Mouse (Mus musculus) testis, adult 10 weeks (tissue): Measurements from ENCODE around the gene Shd. TPM values are rescaled to one million over a fixed set of nuclear protein-coding genes. Genes with fewer than 3 reads are reported as not detected.

Experiments
- polyA plus RNA-seq: library from polyadenylated mRNA; stranded (reverse); fragments of 350-450 nt; fragmentation: Illumina TruSeq; extraction: RNeasy Lipid Tissue Mini Kit (QIAGEN cat#74804); gene quantifications from one replicate; pipeline ENCODE4 v1.2.3, GENCODE M21; 2014; ENCODE audit warnings: low read depth, low replicate concordance

Gene Shd
- not detected for polyA plus RNA-seq

GRCm38 (mm10) chr17:55969966-55970891, at the start of gene Shd:
Gene Shd, plus strand, starts transcription at chr17:55970467.

DNA sequence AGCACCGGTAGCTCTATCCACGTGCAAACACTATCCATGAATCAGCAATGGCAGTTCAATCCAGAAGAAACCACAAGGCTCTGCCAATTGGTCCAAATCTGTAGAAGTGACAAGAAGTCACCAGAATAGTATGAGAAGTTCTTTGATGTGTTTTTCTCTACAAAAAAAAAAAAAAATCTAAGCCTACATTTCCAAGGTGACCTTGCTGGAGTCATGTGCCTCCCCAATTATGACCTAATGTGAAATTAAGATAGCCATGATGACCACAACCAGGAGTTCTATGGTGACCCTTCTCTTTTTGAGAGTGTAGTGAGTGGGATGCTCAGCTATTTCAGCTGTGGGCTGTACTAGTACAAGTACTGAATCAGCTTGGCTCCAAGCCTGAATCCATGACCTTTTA, 20.9 kb upstream of the Shd start, which contains the start of gene Zfp119b:
Gene Zfp119b (minus strand): TSS at position 101 of the 400 bp plus-strand sequence.

DNA sequence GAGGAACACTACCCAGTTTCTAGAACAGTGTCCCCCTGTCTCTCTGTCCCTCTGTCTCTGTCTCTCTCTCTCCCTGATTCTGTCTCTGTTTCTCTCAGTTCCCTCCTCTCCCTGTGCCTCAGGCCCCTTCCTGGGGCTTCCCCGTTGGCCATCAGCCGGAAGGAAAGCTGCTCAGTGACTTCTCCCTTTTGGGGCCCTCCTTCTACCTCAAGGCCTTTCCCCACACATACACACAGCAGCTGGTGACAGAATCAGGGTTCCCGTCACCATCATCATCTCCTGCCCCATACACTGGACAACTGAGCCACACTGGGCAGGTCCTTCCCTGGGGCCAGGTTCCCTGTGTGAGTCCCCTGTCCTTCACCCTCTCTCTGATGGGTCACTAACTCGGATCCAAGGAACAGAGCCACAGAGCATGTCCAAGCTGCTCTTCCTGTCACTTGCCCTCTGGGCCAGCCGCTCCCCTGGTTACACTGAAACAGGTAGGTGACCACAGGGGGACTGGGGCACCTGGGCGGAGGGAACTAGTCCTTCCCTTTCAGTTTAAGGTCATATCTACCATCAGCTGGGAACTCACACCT, 17.7 kb upstream of the Shd start, which contains the start of gene Ebi3:
Gene Ebi3 (plus strand): TSS at position 194 of the 581 bp plus-strand sequence.

GRCm38 (mm10) chr17:55958918-55959728, 11.1 kb upstream of the Shd start, which contains the start of gene Yju2:
Gene Yju2, plus strand, starts transcription at chr17:55959099.

GRCm38 (mm10) chr17:55986030-55986961, 16.0 kb downstream of the Shd start, which contains the start of gene Fsd1:
Gene Fsd1, plus strand, starts transcription at chr17:55986509.

GRCm38 (mm10) chr17:56005415-56006061, 35.3 kb downstream of the Shd start, which contains the start of the genes Stap2 and Mpnd:
Gene Stap2, minus strand, starts transcription at chr17:56005584.
Gene Mpnd, plus strand, starts transcription at chr17:56005711.

Other genes starting within 250 kb of the Shd start
- gene Adgre4, start 220.5 kb upstream of the Shd start, polyA plus RNA-seq = 0.07 TPM
- 3.0 TPM for gene Zfp119a, start 91.5 kb upstream of the Shd start, polyA plus RNA-seq
- 4.6 TPM for gene Zfp959, start 78.4 kb upstream of the Shd start, polyA plus RNA-seq
- 5.8 TPM for gene Zfp119b, start 21.0 kb upstream of the Shd start, polyA plus RNA-seq
- not detected for gene Ebi3, start 17.8 kb upstream of the Shd start, polyA plus RNA-seq
- gene Yju2, start 11.4 kb upstream of the Shd start, polyA plus RNA-seq = 1.1 TPM
- gene Fsd1, start 16.0 kb downstream of the Shd start, polyA plus RNA-seq = not detected
- gene Stap2, start 35.1 kb downstream of the Shd start, polyA plus RNA-seq = 2.7 TPM
- not detected for gene Mpnd, start 35.2 kb downstream of the Shd start, polyA plus RNA-seq
- 1.3 TPM for gene Sh3gl1, start 66.2 kb downstream of the Shd start, polyA plus RNA-seq
- gene Chaf1a, start 70.0 kb downstream of the Shd start, polyA plus RNA-seq = 9.1 TPM
- 116 TPM for gene Ubxn6, start 104.6 kb downstream of the Shd start, polyA plus RNA-seq
- 8.6 TPM for gene Hdgfl2, start 109.2 kb downstream of the Shd start, polyA plus RNA-seq
- 0.07 TPM for gene Plin4, start 139.3 kb downstream of the Shd start, polyA plus RNA-seq
- 0.46 TPM for gene Plin5, start 147.1 kb downstream of the Shd start, polyA plus RNA-seq
- not detected for gene Lrg1, start 151.5 kb downstream of the Shd start, polyA plus RNA-seq
- not detected for gene Sema6b, start 169.9 kb downstream of the Shd start, polyA plus RNA-seq
- 0.07 TPM for gene Tnfaip8l1, start 192.0 kb downstream of the Shd start, polyA plus RNA-seq
- gene Mydgf, start 213.5 kb downstream of the Shd start, polyA plus RNA-seq = 9.1 TPM
- gene Dpp9, start 248.4 kb downstream of the Shd start, polyA plus RNA-seq = 0.27 TPM